Mouse (Mus musculus) heart, adult 2 months (tissue): ENCODE results near the gene Tsfm.

ENCODE experiments used
- CTCF ChIP-seq: fragments of 200-600 bp; IDR thresholded peaks from 2 replicates; pipeline ENCODE4 v1.8.1; 2022; ENCODE audit warnings: antibody characterized with exemption, mild to moderate bottlenecking, moderate library complexity
- EP300 ChIP-seq: fragments of 200-500 bp; IDR thresholded peaks from 2 replicates; pipeline ENCODE4 v1.6.1; 2011; ENCODE audit warnings: low read depth, low read length, control low read depth; ENCODE audit not compliant: insufficient read depth
- POLR2A ChIP-seq: fragments of 200-500 bp; IDR thresholded peaks from 2 replicates; pipeline ENCODE4 v1.6.1; 2011; ENCODE audit warnings: mild to moderate bottlenecking, low read depth, low read length, control low read depth; ENCODE audit not compliant: insufficient read depth

GRCm38 (mm10) chr10:126991676-126992075, 39.0 kb downstream of the Tsfm start:
- TF ChIP-seq POLR2A (no peak), CTCF (no peak), EP300 (no peak)
